Mouse (Mus musculus) fat pad, adult 2 months (tissue): ENCODE data around the gene Nova2.
A peak's percentile ranks its signal among the peaks of the same experiment; 100 is the strongest.

Experiments
- DNase-seq: peaks from one replicate; pipeline ENCODE4 v3.0.0-alpha.2; 2011; ENCODE audit warnings: low read depth, low spot score; ENCODE audit errors: extremely low read depth

Gene Nova2

GRCm38 (mm10) chr7:18925162-18925938 is at the start of gene Nova2:
Gene Nova2 (plus strand): TSS chr7:18925888.
- no peak for DNase-seq

- no peak for DNase-seq
These were observed 47.0 kb upstream of the Nova2 start for GRCm38 (mm10) chr7:18878691-18879090.

GRCm38 (mm10) chr7:18883991-18884744 is 41.5 kb upstream of the Nova2 start:
- no peak for DNase-seq

GRCm38 (mm10) chr7:18884745-18885422 is 40.8 kb upstream of the Nova2 start:
- no peak for DNase-seq

- no peak for DNase-seq
These were observed 38.7 kb upstream of the Nova2 start for GRCm38 (mm10) chr7:18886963-18887362.

- no peak for DNase-seq
These were observed 34.8 kb upstream of the Nova2 start for GRCm38 (mm10) chr7:18890848-18891247.

- no peak for DNase-seq
These were observed 33.7 kb upstream of the Nova2 start for GRCm38 (mm10) chr7:18891872-18892599.

GRCm38 (mm10) chr7:18893009-18893408 is 32.7 kb upstream of the Nova2 start:
- no peak for DNase-seq

- no peak for DNase-seq
These were observed 31.8 kb upstream of the Nova2 start for GRCm38 (mm10) chr7:18893651-18894430.

- DNase-seq = no peak
These were observed 29.2 kb upstream of the Nova2 start for GRCm38 (mm10) chr7:18896536-18896935.

GRCm38 (mm10) chr7:18900513-18900912 is 25.2 kb upstream of the Nova2 start:
- no peak for DNase-seq

GRCm38 (mm10) chr7:18902486-18902885 is 23.2 kb upstream of the Nova2 start:
- no peak for DNase-seq

- peak; percentile 46 for DNase-seq
These were observed 20.7 kb upstream of the Nova2 start for GRCm38 (mm10) chr7:18904971-18905370.

GRCm38 (mm10) chr7:18909797-18910196 is 15.9 kb upstream of the Nova2 start:
- DNase-seq = no peak

- DNase-seq = peak; percentile 99
These were observed 15.4 kb upstream of the Nova2 start, which contains the start of gene Ccdc61 for GRCm38 (mm10) chr7:18910241-18910831. Gene Ccdc61 (minus strand): TSS chr7:18910415.

- DNase-seq = no peak
These were observed 9.4 kb upstream of the Nova2 start for GRCm38 (mm10) chr7:18916254-18916653.

- peak; percentile 34 for DNase-seq
These were observed 7.8 kb upstream of the Nova2 start for GRCm38 (mm10) chr7:18917931-18918330.

GRCm38 (mm10) chr7:18921069-18921468 is 4.6 kb upstream of the Nova2 start:
- no peak for DNase-seq

GRCm38 (mm10) chr7:18922807-18923206 is 2.9 kb upstream of the Nova2 start:
- no peak for DNase-seq

GRCm38 (mm10) chr7:18923267-18923666 is 2.4 kb upstream of the Nova2 start:
- no peak for DNase-seq
